Mouse (Mus musculus): ENCODE measurements around the gene Aldh4a1.

- TF ChIP-seq POLR2A (IDR thresholded peaks at IDR 0.05; ENCODE audit: low read depth, low read length): no peak
- TF ChIP-seq CTCF (conservative IDR thresholded peaks at IDR 0.05; ENCODE audit: insufficient read depth, insufficient read length, low read depth, low read length): no peak
Observed at GRCm38 (mm10) chr4:139578389-139578788, 44.3 kb upstream of the Aldh4a1 start.

Data from kidney, adult 2 months (tissue).